Comparison of ENCODE assay signal across 9 mouse cellular contexts in genomic region chr2:173789945-173790804, GRCm38 (mm10). TPM values are rescaled to one million over a fixed set of nuclear protein-coding genes. Genes with fewer than 3 reads are reported as not detected.
DNase-seq lines count a peak whose midpoint lies in the region; ATAC-seq lines count a peak whose summit lies in the region.
"Had no signal": no experiment of that assay in that cellular context is flagged by ENCODE, and none has a peak within 500 bp of the region (broad histone marks: within the 10 kb centered on the region; RNA-seq: fewer than 3 reads in every experiment).

No protein-coding gene starts in this region.

- H3K36me3 ChIP-seq in hindbrain, embryonic 13.5 days, result no peaks in the 10 kb centered on the region
- H3K36me3 ChIP-seq in limb, embryonic 15.5 days, result no peaks in the 10 kb centered on the region
- no peaks in the 10 kb centered on the region for H3K36me3 ChIP-seq in neural tube, embryonic 15.5 days

- no peaks in the 10 kb centered on the region for H3K9me3 ChIP-seq in hindbrain, embryonic 13.5 days
- H3K9me3 ChIP-seq in limb, embryonic 15.5 days, result no peaks in the 10 kb centered on the region
- no peaks in the 10 kb centered on the region for H3K9me3 ChIP-seq in neural tube, embryonic 15.5 days (replicated peaks)

- peak overlapping the region; percentile 46 for H3K9ac ChIP-seq in hindbrain, embryonic 13.5 days
- H3K9ac ChIP-seq in limb, embryonic 15.5 days, result no peak overlapping the region
- H3K9ac ChIP-seq in neural tube, embryonic 15.5 days (replicated peaks), result no peak overlapping the region; the same call in 1 of the 2 replicates

- peak overlapping the region; percentile 32 for H3K4me2 ChIP-seq in hindbrain, embryonic 13.5 days
- peak overlapping the region; percentile 10; the same call in 1 of the 2 replicates for H3K4me2 ChIP-seq in limb, embryonic 15.5 days
- peak overlapping the region; percentile 35 for H3K4me2 ChIP-seq in neural tube, embryonic 15.5 days

- WGBS in hindbrain, embryonic 13.5 days, result 10% methylated on average over 23 of the region's 23 CpGs
- 17% methylated on average over 23 of the region's 23 CpGs for whole genome bisulfite sequencing in limb, embryonic 15.5 days
- WGBS in neural tube, embryonic 15.5 days, result 6% methylated on average over 23 of the region's 23 CpGs

- H3K27me3 ChIP-seq in hindbrain, embryonic 13.5 days, result 0 out of 2 replicates have a peak, but pooled peaks cover 4% of the 10 kb centered on the region
- H3K27me3 ChIP-seq in limb, embryonic 15.5 days, result no peaks in the 10 kb centered on the region
- H3K27me3 ChIP-seq in neural tube, embryonic 15.5 days (replicated peaks), result no peaks in the 10 kb centered on the region

- H3K4me1 ChIP-seq in hindbrain, embryonic 13.5 days (replicated peaks), result peaks cover 46% of the 10 kb centered on the region
- H3K4me1 ChIP-seq in limb, embryonic 15.5 days, result peaks cover 35% of the 10 kb centered on the region
- H3K4me1 ChIP-seq in neural tube, embryonic 15.5 days, result peaks cover 38% of the 10 kb centered on the region

- DNase-seq in 3T3-L1 (ENCODE audit: low read depth, low spot score), result peak; percentile 84
- DNase-seq in adrenal gland, postnatal 14 days, result peak; percentile 92
- DNase-seq in gastrocnemius, adult 18-20 months (ENCODE audit: low spot score), result peak; percentile 62
- DNase-seq in thymus, adult 18-20 months, result no peak

- H3K4me3 ChIP-seq in hindbrain, embryonic 13.5 days, result no peak overlapping the region
- H3K4me3 ChIP-seq in limb, embryonic 15.5 days, result no peak overlapping the region
- H3K4me3 ChIP-seq in neural tube, embryonic 15.5 days (replicated peaks), result no peak overlapping the region

- H3K27ac ChIP-seq in hindbrain, embryonic 13.5 days, result peak overlapping the region; percentile 88
- H3K27ac ChIP-seq in limb, embryonic 15.5 days, result peak overlapping the region; percentile 51
- H3K27ac ChIP-seq in neural tube, embryonic 15.5 days (replicated peaks), result peak overlapping the region; percentile 78
- H3K27ac ChIP-seq: macrophage had no signal

- ATAC-seq in hindbrain, embryonic 13.5 days (ENCODE audit: low FRiP score), result peak; percentile 83
- ATAC-seq in limb, embryonic 15.5 days (ENCODE audit: insufficient number of reproducible peaks, low FRiP score, low TSS enrichment, low read depth), result no peak; the same call in 1 of the 2 replicates
- ATAC-seq in neural tube, embryonic 15.5 days (ENCODE audit: low FRiP score), result peak; percentile 58
- ATAC-seq in megakaryocyte, adult 5-6 weeks (ENCODE audit: poor library complexity, severe bottlenecking), result no peak

RNA-seq across cellular contexts. Expression of gene Vapb, which starts 52.9 kb away (rescaled TPM):
- 134 and 142 TPM in 2 replicates for total RNA-seq in adrenal gland, postnatal 14 days (2021)
- 100 to 1,000 TPM; 160 to 163 TPM for total RNA-seq in gastrocnemius, adult 18-20 months (2021)
- polyA plus RNA-seq in hindbrain, embryonic 13.5 days (2015; fragmentation: Nextera tagmentation; extraction: Ambion mirVana), result 11.7 and 13.3 TPM in 2 replicates
- 10.3 and 15.7 TPM in 2 replicates for polyA plus RNA-seq in limb, embryonic 15.5 days (2015; fragmentation: Nextera tagmentation; extraction: Ambion mirVana)
- polyA plus RNA-seq in neural tube, embryonic 15.5 days (2015; fragmentation: Nextera tagmentation; extraction: Ambion mirVana), result 16.4 and 19.9 TPM in 2 replicates
- 11.2 and 14.3 TPM in 2 replicates for total RNA-seq in megakaryocyte, adult 5-6 weeks (2015)
- total RNA-seq in megakaryocyte, adult 5-6 weeks (2017), result 85.1 and 86.5 TPM in 2 replicates

Comparison
In these comparisons a context has a peak if more than half of its experiments do, and no peak if none do; other contexts are left out.
1. DNase-seq: peak in 3T3-L1 (single experiment), adrenal gland, postnatal 14 days (single experiment) and gastrocnemius, adult 18-20 months (single experiment); none in thymus, adult 18-20 months (0 of 2).
2. ATAC-seq: peak in hindbrain, embryonic 13.5 days (single experiment) and neural tube, embryonic 15.5 days (single experiment); none in limb, embryonic 15.5 days (single experiment) and megakaryocyte, adult 5-6 weeks (single experiment).
3. Peak in every context shown above with its lines, with median percentiles within 50 percentile points of each other: H3K27ac ChIP-seq and H3K4me2 ChIP-seq.